Mouse (Mus musculus) limb, embryonic 13.5 days (tissue): Measurements from ENCODE around the gene Pglyrp4. TPM values are rescaled to one million over a fixed set of nuclear protein-coding genes. Genes with fewer than 3 reads are reported as not detected.

Experiments used
- polyA plus RNA-seq: library from polyadenylated mRNA; unstranded; fragments of >200 nt; fragmentation: Nextera tagmentation; extraction: Ambion mirVana; gene quantifications from 2 replicates; pipeline ENCODE4 v1.2.1, GENCODE M21; 2015

Gene Pglyrp4
- polyA plus RNA-seq, 1 experiment from 2014 or later, result 0.13 TPM

Other genes with a start within 250 kb of the Pglyrp4 start
- gene Snapin, start 235.9 kb upstream of the Pglyrp4 start, polyA plus RNA-seq, result 83.1 and 85.4 TPM in 2 replicates
- gene Chtop, start 217.4 kb upstream of the Pglyrp4 start, polyA plus RNA-seq, result 186 and 187 TPM in 2 replicates
- gene S100a1, start 212.5 kb upstream of the Pglyrp4 start, polyA plus RNA-seq, result 14.2 and 15.0 TPM in 2 replicates
- gene S100a13, start 212.5 kb upstream of the Pglyrp4 start, polyA plus RNA-seq, result 26.7 and 30.8 TPM in 2 replicates
- gene S100a14, start 200.1 kb upstream of the Pglyrp4 start, polyA plus RNA-seq, result 9.4 and 9.9 TPM in 2 replicates
- gene S100a16, start 189.7 kb upstream of the Pglyrp4 start, polyA plus RNA-seq, result 76.2 and 80.7 TPM in 2 replicates
- gene S100a3, start 166.3 kb upstream of the Pglyrp4 start, polyA plus RNA-seq, result 0.54 and 0.70 TPM in 2 replicates
- gene S100a2, start 136.7 kb upstream of the Pglyrp4 start, polyA plus RNA-seq, result not detected in 2 replicates
- not detected in 2 replicates for gene Gm42674, start 125.0 kb upstream of the Pglyrp4 start, polyA plus RNA-seq
- 6.7 and 7.0 TPM in 2 replicates for gene S100a4, start 123.1 kb upstream of the Pglyrp4 start, polyA plus RNA-seq
- gene S100a5, start 118.4 kb upstream of the Pglyrp4 start, polyA plus RNA-seq, result not detected in 2 replicates
- gene S100a6, start 114.0 kb upstream of the Pglyrp4 start, polyA plus RNA-seq, result 58.5 and 64.0 TPM in 2 replicates
- gene S100a7a, start 72.9 kb upstream of the Pglyrp4 start, polyA plus RNA-seq, result 0.34 TPM in 1 of 2 replicates, not detected in the other
- gene S100a8, start 57.9 kb upstream of the Pglyrp4 start, polyA plus RNA-seq, result 6.0 and 6.6 TPM in 2 replicates
- gene S100a9, start 31.2 kb upstream of the Pglyrp4 start, polyA plus RNA-seq, result 3.4 and 4.9 TPM in 2 replicates
- gene Gm5849, start 51.0 kb downstream of the Pglyrp4 start, polyA plus RNA-seq, result not detected in 2 replicates